Mouse (Mus musculus) adrenal gland, adult 10 weeks (tissue): ENCODE data around the gene Nmur2. TPM values are rescaled to one million over a fixed set of nuclear protein-coding genes. Genes with fewer than 3 reads are reported as not detected.

Experiments used
- polyA plus RNA-seq: library from polyadenylated mRNA; stranded (reverse); fragments of 350-450 nt; fragmentation: Illumina TruSeq; extraction: RNeasy Lipid Tissue Mini Kit (QIAGEN cat#74804); gene quantifications from one replicate; pipeline ENCODE4 v1.2.3, GENCODE M21; 2014; ENCODE audit warnings: low read depth, low replicate concordance

Nmur2 gene
- not detected for polyA plus RNA-seq

DNA sequence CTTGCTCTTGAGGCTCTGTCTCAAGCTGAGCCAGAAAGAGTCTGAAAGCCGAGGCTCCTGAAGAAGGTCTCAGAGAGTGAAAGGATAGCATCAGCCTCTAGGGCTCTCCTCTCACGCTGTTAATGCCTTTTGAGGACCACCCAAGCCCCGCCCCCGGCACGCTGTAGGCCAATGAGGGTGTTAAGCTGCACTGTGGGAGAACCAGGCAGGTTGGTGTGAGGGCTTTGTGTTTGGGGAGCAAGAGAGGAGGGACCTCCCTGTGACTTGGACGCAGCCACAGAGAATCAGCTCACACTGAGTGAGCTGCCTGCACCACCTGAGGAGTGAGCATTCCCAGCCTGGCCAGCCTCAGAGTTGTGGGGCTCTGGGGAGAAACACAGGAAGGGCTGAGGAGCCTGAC lies at the start of gene Nmur2:
Gene Nmur2, minus strand, starts transcription at position 94 of the 400 bp plus-strand sequence.

